Comparison of ENCODE assay signal across 22 mouse cellular contexts in the genomic region with DNA sequence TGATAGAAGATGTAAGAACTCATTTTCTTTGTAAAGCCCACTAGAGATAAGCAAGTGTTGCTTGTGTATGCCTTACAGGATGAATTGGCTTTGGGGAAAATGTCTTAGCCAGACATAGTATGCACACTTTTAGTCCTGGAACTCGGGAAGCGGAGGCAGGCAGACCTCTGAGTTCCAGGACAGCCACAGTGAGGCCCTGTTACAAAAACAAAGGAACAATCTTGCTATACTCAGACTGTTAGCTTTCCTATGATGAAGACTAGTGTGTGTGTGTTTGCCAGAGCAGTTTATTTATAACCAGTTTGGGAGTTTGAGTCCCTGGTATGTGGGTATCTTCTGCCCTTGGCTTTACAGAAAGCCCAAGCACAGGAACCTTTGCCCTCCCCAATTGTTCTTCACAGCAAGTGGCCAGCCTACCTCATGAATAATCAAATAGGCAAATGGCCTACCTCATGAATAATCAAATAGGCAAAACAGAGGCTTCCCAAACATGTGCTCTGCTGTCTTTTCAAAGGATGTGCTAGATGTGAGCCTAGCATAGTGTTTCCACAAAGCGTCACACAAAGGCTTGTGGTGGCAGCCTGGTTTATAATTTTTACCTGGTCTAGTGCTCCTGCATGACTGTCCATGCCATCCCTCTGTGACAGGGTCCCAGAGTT. TPM values are rescaled to one million over a fixed set of nuclear protein-coding genes. Genes with fewer than 3 reads are reported as not detected.
DNase-seq lines count a peak whose midpoint lies in the region; ATAC-seq and TF ChIP-seq lines count a peak whose summit lies in the region.
"Had no signal": no experiment of that assay in that cellular context is flagged by ENCODE, and none has a peak within 500 bp of the region (broad histone marks: within the 10 kb centered on the region; RNA-seq: fewer than 3 reads in every experiment).

No protein-coding gene starts in this region.

- no peaks in the 10 kb centered on the region for H3K9me3 ChIP-seq in midbrain, embryonic 12.5 days
- no peaks in the 10 kb centered on the region for H3K9me3 ChIP-seq in midbrain, embryonic 15.5 days
- no peaks in the 10 kb centered on the region for H3K9me3 ChIP-seq in hindbrain, embryonic 11.5 days (ENCODE audit: control insufficient read depth, low read length)
- H3K9me3 ChIP-seq in neural tube, embryonic 12.5 days: no peaks in the 10 kb centered on the region
- H3K9me3 ChIP-seq in limb, embryonic 10.5 days (replicated peaks): no peaks in the 10 kb centered on the region
- H3K9me3 ChIP-seq in kidney, embryonic 14.5 days (ENCODE audit: control insufficient read depth, low read length): no peaks in the 10 kb centered on the region
- H3K9me3 ChIP-seq: G1E; liver, embryonic 13.5 days; megakaryocyte, embryonic 14.5 days had no signal

- H3K9ac ChIP-seq in midbrain, embryonic 12.5 days (replicated peaks): no peak overlapping the region
- H3K9ac ChIP-seq in midbrain, embryonic 15.5 days: no peak overlapping the region
- no peak overlapping the region for H3K9ac ChIP-seq in hindbrain, embryonic 11.5 days (ENCODE audit: low read depth, low read length)
- H3K9ac ChIP-seq in neural tube, embryonic 12.5 days: no peak overlapping the region
- H3K9ac ChIP-seq in kidney, embryonic 14.5 days (ENCODE audit: low read depth, low read length): no peak overlapping the region
- H3K9ac ChIP-seq: liver, embryonic 13.5 days had no signal

- no peak overlapping the region for H3K4me2 ChIP-seq in midbrain, embryonic 12.5 days (replicated peaks)
- no peak overlapping the region for H3K4me2 ChIP-seq in midbrain, embryonic 15.5 days
- H3K4me2 ChIP-seq in hindbrain, embryonic 11.5 days (replicated peaks; ENCODE audit: low read depth, low read length): no peak overlapping the region
- H3K4me2 ChIP-seq in neural tube, embryonic 12.5 days (replicated peaks): 0 out of 2 replicates have a peak overlapping the region, but pooled peaks have one; percentile 16
- no peak overlapping the region for H3K4me2 ChIP-seq in kidney, embryonic 14.5 days (replicated peaks; ENCODE audit: low read depth, low read length)
- H3K4me2 ChIP-seq: heart, embryonic 11.5 days; liver, embryonic 13.5 days had no signal

- peak; percentile 72 for DNase-seq in brain, embryonic 14.5 days (ENCODE audit: low read depth)
- DNase-seq in hindbrain, embryonic 11.5 days (ENCODE audit: low spot score): peak; percentile 77
- no peak for DNase-seq in limb, embryonic 10.5 days (ENCODE audit: low spot score)
- DNase-seq in kidney, adult 9 months: no peak
- DNase-seq: adrenal gland, postnatal 14 days; cerebellum, postnatal 10 days; gastrocnemius, postnatal 10 days; heart, postnatal 36 days; kidney, adult 11 months; layer of hippocampus, postnatal 36 days; liver, embryonic 13.5 days; right cerebral cortex, adult 18-20 months; thymus, postnatal 25 days had no signal

- peak; percentile 67 for ATAC-seq in midbrain, embryonic 12.5 days (ENCODE audit: low FRiP score, low read depth)
- no peak for ATAC-seq in midbrain, embryonic 15.5 days (replicated peaks)
- ATAC-seq in hindbrain, embryonic 11.5 days (ENCODE audit: low FRiP score): peak; percentile 87
- ATAC-seq in neural tube, embryonic 12.5 days (ENCODE audit: low FRiP score, low read depth): peak; percentile 81
- no peak for ATAC-seq in kidney, embryonic 14.5 days (ENCODE audit: low FRiP score, low TSS enrichment)
- ATAC-seq: lung, postnatal 0 days had no signal

- H3K27ac ChIP-seq in midbrain, embryonic 12.5 days (replicated peaks): peak overlapping the region; percentile 54
- no peak overlapping the region for H3K27ac ChIP-seq in midbrain, embryonic 15.5 days
- peak overlapping the region; percentile 70; the same call in 1 of the 2 replicates for H3K27ac ChIP-seq in hindbrain, embryonic 11.5 days (ENCODE audit: low read depth, low read length)
- no peak overlapping the region for H3K27ac ChIP-seq in neural tube, embryonic 12.5 days
- no peak overlapping the region for H3K27ac ChIP-seq in limb, embryonic 10.5 days
- no peak overlapping the region for H3K27ac ChIP-seq in kidney, embryonic 14.5 days (ENCODE audit: low read depth, low read length)
- H3K27ac ChIP-seq: liver, embryonic 13.5 days; stomach, postnatal 0 days had no signal

- H3K4me3 ChIP-seq in midbrain, embryonic 12.5 days: no peak overlapping the region
- no peak overlapping the region for H3K4me3 ChIP-seq in midbrain, embryonic 15.5 days
- H3K4me3 ChIP-seq in hindbrain, embryonic 11.5 days (ENCODE audit: low read depth, low read length): no peak overlapping the region
- no peak overlapping the region for H3K4me3 ChIP-seq in neural tube, embryonic 12.5 days
- H3K4me3 ChIP-seq in limb, embryonic 10.5 days: no peak overlapping the region
- H3K4me3 ChIP-seq in kidney, embryonic 14.5 days (ENCODE audit: low read length): no peak overlapping the region
- H3K4me3 ChIP-seq: liver, embryonic 13.5 days; megakaryocyte, embryonic 14.5 days had no signal

- WGBS in midbrain, embryonic 12.5 days: 72% methylated on average over 3 of the region's 3 CpGs
- WGBS in midbrain, embryonic 15.5 days: 62% methylated on average over 3 of the region's 3 CpGs
- WGBS in hindbrain, embryonic 11.5 days: 73% methylated on average over 3 of the region's 3 CpGs
- 36% methylated on average over 3 of the region's 3 CpGs for WGBS in neural tube, embryonic 12.5 days
- 95% methylated on average over 3 of the region's 3 CpGs for WGBS in limb, embryonic 10.5 days
- WGBS in kidney, embryonic 14.5 days: 90% methylated on average over 3 of the region's 3 CpGs

- H3K36me3 ChIP-seq in midbrain, embryonic 12.5 days: peaks cover 94% of the 10 kb centered on the region
- H3K36me3 ChIP-seq in midbrain, embryonic 15.5 days (replicated peaks): peaks cover 63% of the 10 kb centered on the region
- H3K36me3 ChIP-seq in hindbrain, embryonic 11.5 days (ENCODE audit: control insufficient read depth, insufficient read depth, low read length): peaks cover 7% of the 10 kb centered on the region; the same call in 1 of the 2 replicates
- peaks cover 86% of the 10 kb centered on the region for H3K36me3 ChIP-seq in neural tube, embryonic 12.5 days
- peaks cover 100% of the 10 kb centered on the region for H3K36me3 ChIP-seq in limb, embryonic 10.5 days
- peaks cover 87% of the 10 kb centered on the region for H3K36me3 ChIP-seq in kidney, embryonic 14.5 days (ENCODE audit: control insufficient read depth, insufficient read depth, low read length)

- no peaks in the 10 kb centered on the region for H3K27me3 ChIP-seq in midbrain, embryonic 12.5 days
- no peaks in the 10 kb centered on the region for H3K27me3 ChIP-seq in midbrain, embryonic 15.5 days (replicated peaks)
- no peaks in the 10 kb centered on the region for H3K27me3 ChIP-seq in hindbrain, embryonic 11.5 days (ENCODE audit: control insufficient read depth, insufficient read depth, low read length)
- no peaks in the 10 kb centered on the region for H3K27me3 ChIP-seq in neural tube, embryonic 12.5 days (replicated peaks)
- no peaks in the 10 kb centered on the region for H3K27me3 ChIP-seq in limb, embryonic 10.5 days (ENCODE audit: low read depth, poor library complexity, severe bottlenecking)
- H3K27me3 ChIP-seq in kidney, embryonic 14.5 days (ENCODE audit: control insufficient read depth, insufficient read depth, low read length): no peaks in the 10 kb centered on the region
- H3K27me3 ChIP-seq: liver, embryonic 13.5 days; megakaryocyte, embryonic 14.5 days had no signal

- no peak for TF ChIP-seq CTCF in brain, embryonic 14.5 days (IDR thresholded peaks at IDR 0.05; ENCODE audit: borderline replicate concordance, extremely low read depth, insufficient read depth, insufficient read length)

- TF ChIP-seq POLR2A in brain, embryonic 14.5 days (IDR thresholded peaks at IDR 0.05; ENCODE audit: borderline replicate concordance, extremely low read depth, insufficient read depth, insufficient read length, poor library complexity, severe bottlenecking): no peak

- peaks cover 12% of the 10 kb centered on the region for H3K4me1 ChIP-seq in midbrain, embryonic 12.5 days
- no peaks in the 10 kb centered on the region for H3K4me1 ChIP-seq in midbrain, embryonic 15.5 days
- peaks cover 3% of the 10 kb centered on the region; the same call in 1 of the 2 replicates for H3K4me1 ChIP-seq in hindbrain, embryonic 11.5 days (replicated peaks; ENCODE audit: control insufficient read depth, insufficient read depth, low read length)
- H3K4me1 ChIP-seq in neural tube, embryonic 12.5 days: peaks cover 14% of the 10 kb centered on the region; the same call in 1 of the 2 replicates
- no peaks in the 10 kb centered on the region for H3K4me1 ChIP-seq in limb, embryonic 10.5 days
- H3K4me1 ChIP-seq in kidney, embryonic 14.5 days (ENCODE audit: control insufficient read depth, insufficient read depth, low read length): no peaks in the 10 kb centered on the region
- H3K4me1 ChIP-seq: megakaryocyte, embryonic 14.5 days had no signal

RNA-seq across cellular contexts. Expression of a gene that starts 24.3 kb away (rescaled TPM):
- polyA plus RNA-seq in midbrain, embryonic 12.5 days (2016; fragmentation: Nextera tagmentation; extraction: Ambion mirVana): 94.6 and 97.5 TPM in 2 replicates
- 50.0 and 50.4 TPM in 2 replicates for polyA plus RNA-seq in midbrain, embryonic 15.5 days (2015; fragmentation: Nextera tagmentation; extraction: Ambion mirVana)
- polyA plus RNA-seq in brain, embryonic 14.5 days (2012; rRNA removed): 41.9 and 48.7 TPM in 2 replicates
- polyA plus RNA-seq in hindbrain, embryonic 11.5 days (2014; fragmentation: Nextera tagmentation; extraction: Ambion mirVana): 100 and 111 TPM in 2 replicates
- 76.9 and 83.7 TPM in 2 replicates for polyA plus RNA-seq in neural tube, embryonic 12.5 days (2016; fragmentation: Nextera tagmentation; extraction: Ambion mirVana)
- polyA plus RNA-seq in limb, embryonic 10.5 days (2016; fragmentation: Nextera tagmentation; extraction: Ambion mirVana): 106 and 117 TPM in 2 replicates
- polyA plus RNA-seq in kidney, embryonic 14.5 days (2014; fragmentation: Nextera tagmentation; extraction: Ambion mirVana): 42.1 and 94.3 TPM in 2 replicates

RNA-seq across cellular contexts. Expression of a gene that starts 53.3 kb away (rescaled TPM):
- polyA plus RNA-seq in midbrain, embryonic 12.5 days (2016; fragmentation: Nextera tagmentation; extraction: Ambion mirVana): 24.7 and 26.9 TPM in 2 replicates
- 16.1 and 19.9 TPM in 2 replicates for polyA plus RNA-seq in midbrain, embryonic 15.5 days (2015; fragmentation: Nextera tagmentation; extraction: Ambion mirVana)
- polyA plus RNA-seq in brain, embryonic 14.5 days (2012; rRNA removed): 10.6 and 11.6 TPM in 2 replicates
- polyA plus RNA-seq in hindbrain, embryonic 11.5 days (2014; fragmentation: Nextera tagmentation; extraction: Ambion mirVana): 23.7 and 27.8 TPM in 2 replicates
- 20.1 and 22.0 TPM in 2 replicates for polyA plus RNA-seq in neural tube, embryonic 12.5 days (2016; fragmentation: Nextera tagmentation; extraction: Ambion mirVana)
- polyA plus RNA-seq in limb, embryonic 10.5 days (2016; fragmentation: Nextera tagmentation; extraction: Ambion mirVana): 19.4 and 20.7 TPM in 2 replicates
- polyA plus RNA-seq in kidney, embryonic 14.5 days (2014; fragmentation: Nextera tagmentation; extraction: Ambion mirVana): 18.6 and 22.0 TPM in 2 replicates

RNA-seq across cellular contexts. Expression of a gene that starts 53.6 kb away (rescaled TPM):
- 25.2 and 26.5 TPM in 2 replicates for polyA plus RNA-seq in midbrain, embryonic 12.5 days (2016; fragmentation: Nextera tagmentation; extraction: Ambion mirVana)
- 5.7 and 6.2 TPM in 2 replicates for polyA plus RNA-seq in midbrain, embryonic 15.5 days (2015; fragmentation: Nextera tagmentation; extraction: Ambion mirVana)
- 3.0 and 6.2 TPM in 2 replicates for polyA plus RNA-seq in brain, embryonic 14.5 days (2012; rRNA removed)
- polyA plus RNA-seq in hindbrain, embryonic 11.5 days (2014; fragmentation: Nextera tagmentation; extraction: Ambion mirVana): 34.2 and 38.3 TPM in 2 replicates
- polyA plus RNA-seq in neural tube, embryonic 12.5 days (2016; fragmentation: Nextera tagmentation; extraction: Ambion mirVana): 18.3 and 18.7 TPM in 2 replicates
- polyA plus RNA-seq in limb, embryonic 10.5 days (2016; fragmentation: Nextera tagmentation; extraction: Ambion mirVana): 34.0 and 37.7 TPM in 2 replicates
- polyA plus RNA-seq in kidney, embryonic 14.5 days (2014; fragmentation: Nextera tagmentation; extraction: Ambion mirVana): 34.1 and 45.5 TPM in 2 replicates

Comparison
In these comparisons a context has a peak if more than half of its experiments do, and no peak if none do; other contexts are left out.
1. ATAC-seq: peak in midbrain, embryonic 12.5 days (single experiment), hindbrain, embryonic 11.5 days (single experiment) and neural tube, embryonic 12.5 days (single experiment); none in midbrain, embryonic 15.5 days (single experiment) and kidney, embryonic 14.5 days (single experiment).
2. H3K27ac ChIP-seq: peak in midbrain, embryonic 12.5 days (single experiment) and hindbrain, embryonic 11.5 days (single experiment); none in midbrain, embryonic 15.5 days (single experiment), neural tube, embryonic 12.5 days (single experiment), limb, embryonic 10.5 days (single experiment) and kidney, embryonic 14.5 days (single experiment).
3. DNase-seq: peak in brain, embryonic 14.5 days (single experiment) and hindbrain, embryonic 11.5 days (single experiment); none in limb, embryonic 10.5 days (single experiment) and kidney, adult 9 months (single experiment).